Mouse (Mus musculus): ENCODE measurements around the gene Phyhipl. TPM values are rescaled to one million over a fixed set of nuclear protein-coding genes. Genes with fewer than 3 reads are reported as not detected.

The Phyhipl gene
- 0.67 and 2.3 TPM in 2 replicates for polyA plus RNA-seq (2016; fragmentation: Nextera tagmentation; extraction: Ambion mirVana)

GRCm38 (mm10) chr10:70655828-70656227 lies at the start of gene Phyhipl:
TSS of gene Phyhipl (minus strand) at chr10:70655965.
- WGBS = 80% methylated on average over 7 of the region's 7 CpGs

DNA sequence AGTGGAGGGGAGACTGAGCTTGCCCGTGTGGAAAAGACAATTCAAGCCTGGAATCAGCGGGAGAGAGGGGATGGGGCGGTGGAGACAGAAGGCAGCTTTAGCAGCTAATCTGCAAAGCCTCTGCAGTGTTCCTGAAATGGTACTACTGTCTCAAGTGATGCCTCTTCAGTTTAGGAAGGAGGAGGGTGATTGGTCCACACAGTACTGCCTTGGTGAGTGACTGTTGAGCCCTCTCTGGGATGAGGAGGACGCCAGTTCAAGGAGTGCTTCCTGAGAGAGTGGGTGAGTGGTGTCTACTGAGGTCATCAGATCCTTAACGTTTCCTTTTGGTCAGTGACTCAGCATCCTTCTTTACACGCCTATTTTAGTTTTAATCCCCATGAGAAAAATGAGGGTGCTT lies 47.4 kb upstream of the Phyhipl start:
- Histone ChIP-seq H3K4me1 (no peaks in the 10 kb centered on the region), H3K4me3 (no peak overlapping the region), H3K9me3 (no peaks in the 10 kb centered on the region), H3K27me3 (ENCODE audit: insufficient read depth, poor library complexity, severe bottlenecking) (no peaks in the 10 kb centered on the region), H3K27ac (no peak overlapping the region), H3K36me3 (no peaks in the 10 kb centered on the region)
- no peak for DNase-seq (ENCODE audit: low spot score)
- WGBS = 50% methylated on average over 6 of the region's 6 CpGs

More at GRCm38 (mm10) chr10:70655828-70656227, at the start of gene Phyhipl:
- Histone ChIP-seq H3K4me1 (no peaks in the 10 kb centered on the region), H3K9me3 (no peaks in the 10 kb centered on the region), H3K36me3 (no peaks in the 10 kb centered on the region), H3K27me3 (ENCODE audit: insufficient read depth, poor library complexity, severe bottlenecking) (no peaks in the 10 kb centered on the region), H3K4me3 (no peak within 1 kb of the TSS), H3K27ac (no peak within 1 kb of the TSS)
- DNase-seq (ENCODE audit: low spot score) = no peak

DNA sequence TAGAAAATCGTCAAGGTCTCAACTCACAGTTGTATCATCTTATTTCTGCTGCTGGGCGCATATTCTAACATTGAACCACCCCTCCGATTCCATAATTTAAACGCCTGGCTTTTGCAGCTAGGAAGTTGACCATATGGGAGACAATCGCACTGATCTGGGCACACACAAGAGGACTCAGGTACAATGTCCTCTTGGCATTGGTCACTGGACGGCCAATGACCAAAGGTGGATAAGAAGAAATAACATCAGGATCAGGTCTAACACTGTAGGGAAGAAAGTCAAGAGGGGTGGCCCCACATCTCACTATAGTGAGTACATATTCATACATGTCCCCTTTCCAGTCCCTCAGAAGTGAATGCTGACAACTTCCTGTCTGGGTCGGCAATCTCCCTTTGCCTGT lies 43.8 kb upstream of the Phyhipl start:
- no peaks in the 10 kb centered on the region for H3K27me3 ChIP-seq (ENCODE audit: insufficient read depth, poor library complexity, severe bottlenecking)
- WGBS = 82% methylated on average over 7 of the region's 7 CpGs
- no peaks in the 10 kb centered on the region for H3K36me3 ChIP-seq
- no peak for DNase-seq (ENCODE audit: low spot score)
- H3K27ac ChIP-seq = no peak overlapping the region
- H3K4me3 ChIP-seq = no peak overlapping the region
- no peaks in the 10 kb centered on the region for H3K9me3 ChIP-seq
- H3K4me1 ChIP-seq = 0 out of 2 replicates have a peak, but pooled peaks cover 2% of the 10 kb centered on the region

- Histone ChIP-seq H3K27ac (no peak overlapping the region), H3K4me3 (no peak overlapping the region), H3K4me1 (0 out of 2 replicates have a peak, but pooled peaks cover 2% of the 10 kb centered on the region), H3K27me3 (ENCODE audit: insufficient read depth, poor library complexity, severe bottlenecking) (no peaks in the 10 kb centered on the region), H3K9me3 (no peaks in the 10 kb centered on the region), H3K36me3 (no peaks in the 10 kb centered on the region)
- no peak for DNase-seq (ENCODE audit: low spot score)
- 85% methylated on average over 3 of the region's 3 CpGs for WGBS
These were observed 42.2 kb upstream of the Phyhipl start for GRCm38 (mm10) chr10:70698014-70698413.

- Histone ChIP-seq H3K4me1 (0 out of 2 replicates have a peak, but pooled peaks cover 2% of the 10 kb centered on the region), H3K36me3 (no peaks in the 10 kb centered on the region), H3K4me3 (no peak overlapping the region), H3K9me3 (no peaks in the 10 kb centered on the region), H3K27ac (no peak overlapping the region), H3K27me3 (ENCODE audit: insufficient read depth, poor library complexity, severe bottlenecking) (no peaks in the 10 kb centered on the region)
- no peak for DNase-seq (ENCODE audit: low spot score)
- WGBS = 75% methylated on average over 29 of the region's 29 CpGs
These were observed 41.2 kb upstream of the Phyhipl start for GRCm38 (mm10) chr10:70696748-70697585.

- H3K27me3 ChIP-seq (ENCODE audit: insufficient read depth, poor library complexity, severe bottlenecking) = no peaks in the 10 kb centered on the region
- 82% methylated on average over 6 of the region's 6 CpGs for WGBS
- H3K4me1 ChIP-seq = 0 out of 2 replicates have a peak, but pooled peaks cover 3% of the 10 kb centered on the region
- H3K4me3 ChIP-seq = no peak overlapping the region
- H3K36me3 ChIP-seq = no peaks in the 10 kb centered on the region
- H3K27ac ChIP-seq = no peak overlapping the region
- no peaks in the 10 kb centered on the region for H3K9me3 ChIP-seq
- no peak for DNase-seq (ENCODE audit: low spot score)
These were observed 33.6 kb upstream of the Phyhipl start for GRCm38 (mm10) chr10:70689346-70689745.

- H3K9me3 ChIP-seq = no peaks in the 10 kb centered on the region
- H3K27me3 ChIP-seq (ENCODE audit: insufficient read depth, poor library complexity, severe bottlenecking) = no peaks in the 10 kb centered on the region
- H3K4me3 ChIP-seq = no peak overlapping the region
- DNase-seq (ENCODE audit: low spot score) = no peak
- H3K4me1 ChIP-seq = 0 out of 2 replicates have a peak, but pooled peaks cover 3% of the 10 kb centered on the region
- no peaks in the 10 kb centered on the region for H3K36me3 ChIP-seq
- H3K27ac ChIP-seq = no peak overlapping the region
- WGBS = 61% methylated on average over 8 of the region's 8 CpGs
These were observed 33.1 kb upstream of the Phyhipl start for GRCm38 (mm10) chr10:70688881-70689280.

DNA sequence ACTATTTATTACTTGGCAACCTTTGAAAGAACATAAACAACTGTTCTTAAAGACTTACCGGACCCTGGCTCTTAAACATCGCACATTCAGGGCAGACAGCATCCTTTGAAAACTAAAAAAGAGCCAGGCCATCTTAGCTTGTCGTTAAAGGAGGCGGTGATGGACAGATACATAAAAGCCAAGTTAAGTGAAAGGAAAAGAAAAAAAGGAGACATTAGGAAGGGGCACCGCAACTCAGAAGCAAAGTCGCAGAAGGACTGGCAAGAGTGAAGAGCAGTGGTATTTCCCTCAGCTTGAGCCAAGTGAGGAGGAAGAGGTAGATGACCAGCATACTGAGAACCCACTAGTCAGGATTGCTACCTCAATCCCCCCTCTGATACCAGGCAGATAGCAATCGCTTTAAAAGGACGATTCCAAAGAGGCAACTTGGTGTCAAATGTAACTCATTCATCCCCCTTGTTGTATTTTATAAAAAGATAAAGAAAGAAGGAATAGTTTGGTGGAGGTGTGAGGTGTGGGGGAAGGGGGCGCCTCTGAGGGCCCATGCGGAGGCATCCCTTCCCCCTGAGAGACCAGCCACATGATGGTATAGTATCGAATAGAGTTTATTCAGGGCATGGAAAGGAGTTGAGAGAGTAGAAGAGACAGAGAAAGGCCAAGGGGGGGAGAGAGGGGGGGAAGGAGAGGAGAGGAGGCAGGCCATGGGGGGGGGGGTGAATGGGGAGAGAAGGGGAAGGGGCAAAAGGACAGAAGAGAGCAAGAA lies 31.4 kb upstream of the Phyhipl start:
- no peak overlapping the region for H3K27ac ChIP-seq
- no peaks in the 10 kb centered on the region for H3K27me3 ChIP-seq (ENCODE audit: insufficient read depth, poor library complexity, severe bottlenecking)
- H3K36me3 ChIP-seq = no peaks in the 10 kb centered on the region
- H3K4me3 ChIP-seq = no peak overlapping the region
- WGBS = 78% methylated on average over 11 of the region's 11 CpGs
- no peak for DNase-seq (ENCODE audit: low spot score)
- no peaks in the 10 kb centered on the region for H3K9me3 ChIP-seq
- H3K4me1 ChIP-seq = 0 out of 2 replicates have a peak, but pooled peaks cover 3% of the 10 kb centered on the region

GRCm38 (mm10) chr10:70686505-70686904 lies 30.7 kb upstream of the Phyhipl start:
- Histone ChIP-seq H3K27me3 (ENCODE audit: insufficient read depth, poor library complexity, severe bottlenecking) (no peaks in the 10 kb centered on the region), H3K27ac (no peak overlapping the region), H3K36me3 (no peaks in the 10 kb centered on the region), H3K4me1 (0 out of 2 replicates have a peak, but pooled peaks cover 3% of the 10 kb centered on the region), H3K4me3 (no peak overlapping the region), H3K9me3 (no peaks in the 10 kb centered on the region)
- WGBS = 45% methylated on average over 3 of the region's 3 CpGs
- DNase-seq (ENCODE audit: low spot score) = no peak

GRCm38 (mm10) chr10:70683508-70683907 lies 27.7 kb upstream of the Phyhipl start:
- no peaks in the 10 kb centered on the region for H3K9me3 ChIP-seq
- 0 out of 2 replicates have a peak, but pooled peaks cover 3% of the 10 kb centered on the region for H3K4me1 ChIP-seq
- no peak overlapping the region for H3K27ac ChIP-seq
- no peak for DNase-seq (ENCODE audit: low spot score)
- no peaks in the 10 kb centered on the region for H3K36me3 ChIP-seq
- WGBS = 86% methylated on average over 4 of the region's 4 CpGs
- no peak overlapping the region for H3K4me3 ChIP-seq
- no peaks in the 10 kb centered on the region for H3K27me3 ChIP-seq (ENCODE audit: insufficient read depth, poor library complexity, severe bottlenecking)

DNA sequence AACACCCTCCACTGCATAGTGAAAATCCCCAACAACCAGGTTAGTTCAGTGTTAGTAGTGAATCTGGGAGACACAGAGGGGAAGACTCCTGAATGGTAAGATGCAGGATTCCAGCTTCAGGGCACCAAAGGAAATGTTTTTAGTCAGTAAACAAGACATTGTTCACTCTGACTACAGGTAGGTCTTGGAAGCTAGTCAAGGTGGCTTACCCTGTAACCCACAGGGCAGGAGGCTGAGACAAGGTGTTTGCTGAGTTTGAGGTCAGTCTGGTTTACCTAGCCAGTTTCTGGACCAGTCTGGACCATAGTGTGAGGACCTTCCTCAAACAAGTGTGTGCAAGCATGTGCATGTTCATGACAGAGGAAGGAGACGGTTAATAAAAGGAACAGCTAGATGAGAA lies 22.2 kb upstream of the Phyhipl start:
- WGBS = 82% methylated on average over 1 of the region's 1 CpGs
- H3K9me3 ChIP-seq = no peaks in the 10 kb centered on the region
- H3K27me3 ChIP-seq (ENCODE audit: insufficient read depth, poor library complexity, severe bottlenecking) = no peaks in the 10 kb centered on the region

GRCm38 (mm10) chr10:70656272-70656671 lies 507 bp upstream of the Phyhipl start:
- Histone ChIP-seq H3K4me1 (no peaks in the 10 kb centered on the region), H3K27me3 (ENCODE audit: insufficient read depth, poor library complexity, severe bottlenecking) (no peaks in the 10 kb centered on the region), H3K4me3 (no peak overlapping the region), H3K9me3 (no peaks in the 10 kb centered on the region), H3K36me3 (no peaks in the 10 kb centered on the region), H3K27ac (no peak overlapping the region)
- WGBS = 60% methylated on average over 6 of the region's 6 CpGs
- DNase-seq (ENCODE audit: low spot score) = no peak

More for the DNA sequence above, 22.2 kb upstream of the Phyhipl start:
- DNase-seq (ENCODE audit: low spot score) = no peak
- no peak overlapping the region for H3K4me3 ChIP-seq
- H3K4me1 ChIP-seq = no peaks in the 10 kb centered on the region
- no peaks in the 10 kb centered on the region for H3K36me3 ChIP-seq
- H3K27ac ChIP-seq = no peak overlapping the region

DNA sequence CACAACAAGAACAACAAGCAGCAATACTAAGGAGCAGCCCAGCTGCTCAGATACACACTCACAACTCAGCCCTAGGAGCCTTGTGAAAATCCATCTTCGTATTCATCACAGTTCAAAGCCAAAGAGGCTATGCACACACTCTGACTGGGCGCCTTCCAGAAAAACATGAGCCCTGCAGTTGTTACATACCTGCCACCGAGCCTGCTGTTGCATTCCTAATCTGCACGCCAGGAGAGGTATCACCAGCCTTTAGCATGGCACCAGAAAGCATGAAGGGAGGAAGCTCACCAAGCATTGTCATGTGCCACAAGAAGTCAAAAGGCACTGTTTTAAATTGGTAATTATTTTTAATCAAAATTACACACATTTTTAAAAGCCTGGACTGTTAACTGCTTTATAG lies 1.1 kb downstream of the Phyhipl start:
- 77% methylated on average over 4 of the region's 4 CpGs for WGBS
- Histone ChIP-seq H3K9me3 (no peaks in the 10 kb centered on the region), H3K27me3 (ENCODE audit: insufficient read depth, poor library complexity, severe bottlenecking) (no peaks in the 10 kb centered on the region), H3K27ac (no peak overlapping the region), H3K36me3 (no peaks in the 10 kb centered on the region), H3K4me3 (no peak overlapping the region), H3K4me1 (no peaks in the 10 kb centered on the region)
- DNase-seq (ENCODE audit: low spot score) = no peak
